Mouse (Mus musculus) G1E (cell line): ENCODE results near the gene Mapkapk2. TPM values are rescaled to one million over a fixed set of nuclear protein-coding genes. Genes with fewer than 3 reads are reported as not detected.

Experiments used
- ATAC-seq: 2 replicates; pipeline ENCODE4 v1.8.0; 2016; ENCODE audit warnings: mild to moderate bottlenecking; ENCODE audit not compliant: insufficient number of reproducible peaks, poor library complexity, low FRiP score, severe bottlenecking; ENCODE audit errors: extremely low read depth
- DNase-seq: peaks from one replicate; pipeline ENCODE4 v3.0.0; 2012; ENCODE audit warnings: low spot score
- H3K27me3 ChIP-seq: 2 replicates; pipeline ENCODE4 v1.6.1; 2012; ENCODE audit warnings: mild to moderate bottlenecking, low read length, inconsistent platforms; ENCODE audit not compliant: insufficient read depth
- H3K36me3 ChIP-seq: replicated peaks from 2 replicates; pipeline ENCODE3; 2012; ENCODE audit warnings: mild to moderate bottlenecking, inconsistent platforms
- H3K4me1 ChIP-seq: 2 replicates; pipeline ENCODE4 v1.6.1; 2012; ENCODE audit warnings: low read depth, low read length, inconsistent platforms, mixed read lengths; ENCODE audit not compliant: insufficient read depth
- H3K4me3 ChIP-seq: 2 replicates; pipeline ENCODE4 v1.5.1; 2012; ENCODE audit warnings: low read depth, mild to moderate bottlenecking, inconsistent platforms, low read length, moderate library complexity, mixed read lengths
- H3K9me3 ChIP-seq: replicated peaks from 2 replicates; pipeline ENCODE4 v1.6.1; 2012; ENCODE audit warnings: inconsistent platforms
- CTCF ChIP-seq: IDR thresholded peaks from 2 replicates; pipeline ENCODE4 v1.5.1; 2012; ENCODE audit warnings: low read depth, low read length, inconsistent platforms, mixed read lengths
- GATA1 ChIP-seq: IDR thresholded peaks from 2 replicates; pipeline ENCODE4 v1.6.1; 2012; ENCODE audit warnings: borderline replicate concordance, low read length, inconsistent platforms, mixed read lengths
- GATA2 ChIP-seq: IDR thresholded peaks from 2 replicates; pipeline ENCODE4 v1.6.1; 2012; ENCODE audit warnings: low read depth, low read length, inconsistent platforms, borderline replicate concordance
- POLR2AphosphoS5 ChIP-seq: IDR thresholded peaks from 2 replicates; pipeline ENCODE4 v1.6.1; 2012; ENCODE audit warnings: low read depth, low read length, inconsistent platforms; ENCODE audit not compliant: insufficient replicate concordance
- TAL1 ChIP-seq: conservative IDR thresholded peaks from 2 replicates; pipeline ENCODE4 v1.6.1; 2012; ENCODE audit warnings: low read depth, low read length, inconsistent platforms, mixed read lengths
- polyA plus RNA-seq: library from polyadenylated mRNA; stranded (reverse); fragments of >175 nt; gene quantifications from 2 replicates; pipeline ENCODE4 v1.2.3, GENCODE M21; 2012
- total RNA-seq, 2 experiments: library from RNA; stranded (forward) in 1 of 2; stranded (reverse) in 1 of 2; fragments of 200-1000 nt in 1 of 2; fragments of >200 nt in 1 of 2; fragmentation: Nextera tagmentation in 1 of 2; gene quantifications; 2 replicates each; pipeline ENCODE4 v1.2.3; 2014 to 2017

The Mapkapk2 gene
- total and polyA plus RNA-seq, 3 experiments = 53.1 to 93.4 (median 64.3) TPM

GRCm38 (mm10) chr1:131048946-131049345, 48.7 kb downstream of the Mapkapk2 start:
- ATAC-seq (no peak), DNase-seq (no peak)
- H3K36me3 ChIP-seq = peaks cover 12% of the 10 kb centered on the region
- TF ChIP-seq GATA2 (no peak), GATA1 (no peak), TAL1 (no peak), POLR2AphosphoS5 (no peak), CTCF (no peak)
- H3K4me3 ChIP-seq = no peak overlapping the region
- no peaks in the 10 kb centered on the region for H3K4me1 ChIP-seq
- no peaks in the 10 kb centered on the region for H3K9me3 ChIP-seq
- H3K27me3 ChIP-seq = peaks cover 7% of the 10 kb centered on the region

GRCm38 (mm10) chr1:131048121-131048863, 49.3 kb downstream of the Mapkapk2 start:
- Histone ChIP-seq H3K36me3 (peaks cover 7% of the 10 kb centered on the region), H3K4me1 (no peaks in the 10 kb centered on the region), H3K4me3 (no peak overlapping the region), H3K9me3 (no peaks in the 10 kb centered on the region), H3K27me3 (peaks cover 7% of the 10 kb centered on the region)
- no peak for TF ChIP-seq GATA1
- TF ChIP-seq POLR2AphosphoS5 = no peak
- DNase-seq = no peak
- ATAC-seq = no peak

- TF ChIP-seq GATA2 (no peak), TAL1 (no peak), POLR2AphosphoS5 (no peak), CTCF (no peak), GATA1 (no peak)
- DNase-seq (no peak), ATAC-seq (no peak)
- Histone ChIP-seq H3K36me3 (no peaks in the 10 kb centered on the region), H3K4me1 (no peaks in the 10 kb centered on the region), H3K27me3 (peaks cover 14% of the 10 kb centered on the region), H3K4me3 (no peak overlapping the region), H3K9me3 (no peaks in the 10 kb centered on the region)
Observed at GRCm38 (mm10) chr1:131046607-131047006, 51.0 kb downstream of the Mapkapk2 start.

GRCm38 (mm10) chr1:131045723-131046355, 51.8 kb downstream of the Mapkapk2 start:
- TF ChIP-seq POLR2AphosphoS5 (no peak), GATA1 (no peak), GATA2 (no peak), CTCF (no peak), TAL1 (no peak)
- Histone ChIP-seq H3K4me3 (no peak overlapping the region), H3K9me3 (no peaks in the 10 kb centered on the region), H3K36me3 (no peaks in the 10 kb centered on the region), H3K27me3 (peaks cover 17% of the 10 kb centered on the region), H3K4me1 (no peaks in the 10 kb centered on the region)
- ATAC-seq = no peak
- DNase-seq = no peak

GRCm38 (mm10) chr1:131043636-131044035, 54.0 kb downstream of the Mapkapk2 start:
- Histone ChIP-seq H3K4me1 (no peaks in the 10 kb centered on the region), H3K4me3 (no peak overlapping the region), H3K9me3 (no peaks in the 10 kb centered on the region), H3K27me3 (peaks cover 22% of the 10 kb centered on the region), H3K36me3 (no peaks in the 10 kb centered on the region)
- TF ChIP-seq CTCF = no peak
- TF ChIP-seq TAL1 = no peak
- no peak for TF ChIP-seq GATA2
- no peak for TF ChIP-seq GATA1
- no peak for TF ChIP-seq POLR2AphosphoS5
- ATAC-seq (no peak), DNase-seq (no peak)

GRCm38 (mm10) chr1:131042721-131043120, 54.9 kb downstream of the Mapkapk2 start:
- TF ChIP-seq GATA1 (no peak), CTCF (no peak), TAL1 (no peak), GATA2 (no peak), POLR2AphosphoS5 (no peak)
- no peak for ATAC-seq
- Histone ChIP-seq H3K36me3 (no peaks in the 10 kb centered on the region), H3K27me3 (peaks cover 30% of the 10 kb centered on the region), H3K4me1 (no peaks in the 10 kb centered on the region), H3K4me3 (no peak overlapping the region), H3K9me3 (no peaks in the 10 kb centered on the region)
- no peak for DNase-seq
